Mouse (Mus musculus) liver, adult 2 months (tissue): Measurements from ENCODE around the gene Hsd17b12.

Experiments
- CTCF ChIP-seq: fragments of 200-500 bp; IDR thresholded peaks from 2 replicates; pipeline ENCODE4 v1.5.1; 2011; ENCODE audit warnings: low read depth, low read length, control low read depth
- POLR2A ChIP-seq: fragments of 200-500 bp; IDR thresholded peaks from 2 replicates; pipeline ENCODE4 v1.6.1; 2011; ENCODE audit warnings: low read length, control low read depth; ENCODE audit not compliant: insufficient read depth; ENCODE audit errors: extremely low read depth

DNA sequence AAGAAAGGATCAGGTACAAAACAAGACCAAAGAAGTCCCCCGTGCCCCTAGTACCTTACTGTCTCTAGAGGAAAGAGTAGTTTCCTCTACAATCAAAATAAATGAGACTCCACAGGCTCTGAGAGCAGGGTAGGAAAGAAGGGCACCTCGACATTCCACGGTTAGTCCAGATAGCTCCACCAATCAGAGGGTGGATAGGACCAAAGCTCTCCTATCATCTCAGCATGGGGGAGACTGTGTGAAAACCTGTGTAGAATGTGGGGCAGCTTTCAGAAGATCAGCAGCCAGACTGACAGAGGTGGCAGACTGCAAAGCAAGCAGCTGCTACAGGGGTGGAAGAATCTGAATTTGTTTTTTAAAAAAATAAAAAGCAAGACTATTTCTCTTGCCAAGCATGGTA, 165.0 kb downstream of the Hsd17b12 start:
- TF ChIP-seq POLR2A (no peak), CTCF (no peak)
